Mouse (Mus musculus): ENCODE measurements around the gene Olfr573-ps1. TPM values are rescaled to one million over a fixed set of nuclear protein-coding genes. Genes with fewer than 3 reads are reported as not detected.

Olfr573-ps1 gene
- polyA plus RNA-seq (2014; fragmentation: Nextera tagmentation; extraction: Ambion mirVana) = not detected in 2 replicates

GRCm38 (mm10) chr7:102942475-102942874 is at the start of gene Olfr573-ps1:
Gene Olfr573-ps1, minus strand, starts transcription at chr7:102942575.
- H3K4me1 ChIP-seq (ENCODE audit: control insufficient read depth, insufficient read depth, low read length) = no peaks in the 10 kb centered on the region
- no peak within 1 kb of the TSS for H3K4me3 ChIP-seq (replicated peaks; ENCODE audit: low read depth, low read length)
- no peaks in the 10 kb centered on the region for H3K27me3 ChIP-seq (ENCODE audit: control insufficient read depth, insufficient read depth, low read length)
- ATAC-seq (ENCODE audit: low FRiP score, low TSS enrichment) (no peak), DNase-seq (no peak)
- H3K4me2 ChIP-seq (ENCODE audit: low read length) = no peak within 1 kb of the TSS
- no peak within 1 kb of the TSS for H3K9ac ChIP-seq (replicated peaks; ENCODE audit: low read length)
- WGBS = 96% methylated on average over 2 of the region's 2 CpGs
- no peak within 1 kb of the TSS for H3K27ac ChIP-seq (replicated peaks; ENCODE audit: low read depth, low read length)
- no peaks in the 10 kb centered on the region for H3K36me3 ChIP-seq (ENCODE audit: control insufficient read depth, insufficient read depth, low read length)
- H3K9me3 ChIP-seq (ENCODE audit: control insufficient read depth, low read length) = no peaks in the 10 kb centered on the region

GRCm38 (mm10) chr7:102989224-102989623 is 46.8 kb upstream of the Olfr573-ps1 start, which contains the start of gene Olfr578:
Gene Olfr578, minus strand, starts transcription at chr7:102989324.
- H3K4me3 ChIP-seq (replicated peaks; ENCODE audit: low read depth, low read length) = no peak within 1 kb of the TSS
- no peak within 1 kb of the TSS for H3K27ac ChIP-seq (replicated peaks; ENCODE audit: low read depth, low read length)
- H3K9me3 ChIP-seq (ENCODE audit: control insufficient read depth, low read length) = no peaks in the 10 kb centered on the region
- DNase-seq (no peak), ATAC-seq (ENCODE audit: low FRiP score, low TSS enrichment) (no peak)
- no peaks in the 10 kb centered on the region for H3K27me3 ChIP-seq (ENCODE audit: control insufficient read depth, insufficient read depth, low read length)
- H3K36me3 ChIP-seq (ENCODE audit: control insufficient read depth, insufficient read depth, low read length) = no peaks in the 10 kb centered on the region
- H3K4me2 ChIP-seq (ENCODE audit: low read length) = no peak within 1 kb of the TSS
- WGBS = 81% methylated on average over 3 of the region's 3 CpGs
- no peaks in the 10 kb centered on the region for H3K4me1 ChIP-seq (ENCODE audit: control insufficient read depth, insufficient read depth, low read length)
- no peak within 1 kb of the TSS for H3K9ac ChIP-seq (replicated peaks; ENCODE audit: low read length)

- no peak within 1 kb of the TSS for H3K27ac ChIP-seq (replicated peaks; ENCODE audit: low read depth, low read length)
- DNase-seq = no peak
- no peak within 1 kb of the TSS for H3K4me2 ChIP-seq (ENCODE audit: low read length)
- WGBS = 82% methylated on average over 2 of the region's 2 CpGs
- no peaks in the 10 kb centered on the region for H3K9me3 ChIP-seq (ENCODE audit: control insufficient read depth, low read length)
- H3K27me3 ChIP-seq (ENCODE audit: control insufficient read depth, insufficient read depth, low read length) = no peaks in the 10 kb centered on the region
- H3K36me3 ChIP-seq (ENCODE audit: control insufficient read depth, insufficient read depth, low read length) = no peaks in the 10 kb centered on the region
- no peak within 1 kb of the TSS for H3K4me3 ChIP-seq (replicated peaks; ENCODE audit: low read depth, low read length)
- H3K4me1 ChIP-seq (ENCODE audit: control insufficient read depth, insufficient read depth, low read length) = no peaks in the 10 kb centered on the region
- no peak within 1 kb of the TSS for H3K9ac ChIP-seq (replicated peaks; ENCODE audit: low read length)
- no peak for ATAC-seq (ENCODE audit: low FRiP score, low TSS enrichment)
Measured at GRCm38 (mm10) chr7:102975843-102976242, 33.5 kb upstream of the Olfr573-ps1 start, which contains the start of gene Olfr577. Gene Olfr577, minus strand, starts transcription at chr7:102975943.

GRCm38 (mm10) chr7:102974399-102974798 is 32.0 kb upstream of the Olfr573-ps1 start:
- Histone ChIP-seq H3K27ac (replicated peaks; ENCODE audit: low read depth, low read length) (no peak overlapping the region), H3K9me3 (ENCODE audit: control insufficient read depth, low read length) (no peaks in the 10 kb centered on the region), H3K27me3 (ENCODE audit: control insufficient read depth, insufficient read depth, low read length) (no peaks in the 10 kb centered on the region), H3K4me2 (ENCODE audit: low read length) (no peak overlapping the region), H3K36me3 (ENCODE audit: control insufficient read depth, insufficient read depth, low read length) (no peaks in the 10 kb centered on the region), H3K4me1 (ENCODE audit: control insufficient read depth, insufficient read depth, low read length) (no peaks in the 10 kb centered on the region), H3K4me3 (replicated peaks; ENCODE audit: low read depth, low read length) (no peak overlapping the region), H3K9ac (replicated peaks; ENCODE audit: low read length) (no peak overlapping the region)
- 39% methylated on average over 1 of the region's 1 CpGs for WGBS
- no peak for ATAC-seq (ENCODE audit: low FRiP score, low TSS enrichment)
- DNase-seq = no peak

GRCm38 (mm10) chr7:102962360-102962759 is 20.0 kb upstream of the Olfr573-ps1 start, which contains the start of gene Olfr576:
Gene Olfr576, plus strand, starts transcription at chr7:102962660.
- 63% methylated on average over 2 of the region's 2 CpGs for WGBS
- Histone ChIP-seq H3K36me3 (ENCODE audit: control insufficient read depth, insufficient read depth, low read length) (no peaks in the 10 kb centered on the region), H3K4me3 (replicated peaks; ENCODE audit: low read depth, low read length) (no peak within 1 kb of the TSS), H3K9me3 (ENCODE audit: control insufficient read depth, low read length) (no peaks in the 10 kb centered on the region), H3K9ac (replicated peaks; ENCODE audit: low read length) (no peak within 1 kb of the TSS), H3K27me3 (ENCODE audit: control insufficient read depth, insufficient read depth, low read length) (no peaks in the 10 kb centered on the region), H3K4me1 (ENCODE audit: control insufficient read depth, insufficient read depth, low read length) (no peaks in the 10 kb centered on the region), H3K27ac (replicated peaks; ENCODE audit: low read depth, low read length) (no peak within 1 kb of the TSS), H3K4me2 (ENCODE audit: low read length) (no peak within 1 kb of the TSS)
- ATAC-seq (ENCODE audit: low FRiP score, low TSS enrichment) = no peak
- no peak for DNase-seq

GRCm38 (mm10) chr7:102958593-102958992 is 16.2 kb upstream of the Olfr573-ps1 start, which contains the start of gene Olfr575:
Gene Olfr575, minus strand, starts transcription at chr7:102958775.
- no peaks in the 10 kb centered on the region for H3K27me3 ChIP-seq (ENCODE audit: control insufficient read depth, insufficient read depth, low read length)
- ATAC-seq (ENCODE audit: low FRiP score, low TSS enrichment) (no peak), DNase-seq (no peak)
- no peaks in the 10 kb centered on the region for H3K36me3 ChIP-seq (ENCODE audit: control insufficient read depth, insufficient read depth, low read length)
- H3K27ac ChIP-seq (replicated peaks; ENCODE audit: low read depth, low read length) = no peak within 1 kb of the TSS
- H3K4me3 ChIP-seq (replicated peaks; ENCODE audit: low read depth, low read length) = no peak within 1 kb of the TSS
- H3K9me3 ChIP-seq (ENCODE audit: control insufficient read depth, low read length) = no peaks in the 10 kb centered on the region
- no peaks in the 10 kb centered on the region for H3K4me1 ChIP-seq (ENCODE audit: control insufficient read depth, insufficient read depth, low read length)
- WGBS = 65% methylated on average over 1 of the region's 1 CpGs
- H3K4me2 ChIP-seq (ENCODE audit: low read length) = no peak within 1 kb of the TSS
- H3K9ac ChIP-seq (replicated peaks; ENCODE audit: low read length) = no peak within 1 kb of the TSS

- Histone ChIP-seq H3K9me3 (ENCODE audit: control insufficient read depth, low read length) (no peaks in the 10 kb centered on the region), H3K9ac (replicated peaks; ENCODE audit: low read length) (no peak overlapping the region), H3K36me3 (ENCODE audit: control insufficient read depth, insufficient read depth, low read length) (no peaks in the 10 kb centered on the region), H3K4me2 (ENCODE audit: low read length) (no peak overlapping the region), H3K4me1 (ENCODE audit: control insufficient read depth, insufficient read depth, low read length) (no peaks in the 10 kb centered on the region), H3K27me3 (ENCODE audit: control insufficient read depth, insufficient read depth, low read length) (no peaks in the 10 kb centered on the region), H3K4me3 (replicated peaks; ENCODE audit: low read depth, low read length) (no peak overlapping the region), H3K27ac (replicated peaks; ENCODE audit: low read depth, low read length) (no peak overlapping the region)
- ATAC-seq (ENCODE audit: low FRiP score, low TSS enrichment) (no peak), DNase-seq (no peak)
- 87% methylated on average over 3 of the region's 3 CpGs for WGBS
Measured at GRCm38 (mm10) chr7:102958137-102958536, 15.8 kb upstream of the Olfr573-ps1 start.

- Histone ChIP-seq H3K36me3 (ENCODE audit: control insufficient read depth, insufficient read depth, low read length) (no peaks in the 10 kb centered on the region), H3K27ac (replicated peaks; ENCODE audit: low read depth, low read length) (no peak overlapping the region), H3K4me1 (ENCODE audit: control insufficient read depth, insufficient read depth, low read length) (no peaks in the 10 kb centered on the region), H3K27me3 (ENCODE audit: control insufficient read depth, insufficient read depth, low read length) (no peaks in the 10 kb centered on the region), H3K9ac (replicated peaks; ENCODE audit: low read length) (no peak overlapping the region), H3K9me3 (ENCODE audit: control insufficient read depth, low read length) (no peaks in the 10 kb centered on the region), H3K4me3 (replicated peaks; ENCODE audit: low read depth, low read length) (no peak overlapping the region), H3K4me2 (ENCODE audit: low read length) (no peak overlapping the region)
- DNase-seq (no peak), ATAC-seq (ENCODE audit: low FRiP score, low TSS enrichment) (no peak)
- 74% methylated on average over 1 of the region's 1 CpGs for whole genome bisulfite sequencing
Measured at GRCm38 (mm10) chr7:102950732-102951131, 8.4 kb upstream of the Olfr573-ps1 start.

- no peak within 1 kb of the TSS for H3K9ac ChIP-seq (replicated peaks; ENCODE audit: low read length)
- ATAC-seq (ENCODE audit: low FRiP score, low TSS enrichment) = no peak
- DNase-seq = no peak
- no peaks in the 10 kb centered on the region for H3K36me3 ChIP-seq (ENCODE audit: control insufficient read depth, insufficient read depth, low read length)
- H3K4me3 ChIP-seq (replicated peaks; ENCODE audit: low read depth, low read length) = no peak within 1 kb of the TSS
- H3K9me3 ChIP-seq (ENCODE audit: control insufficient read depth, low read length) = no peaks in the 10 kb centered on the region
- H3K27me3 ChIP-seq (ENCODE audit: control insufficient read depth, insufficient read depth, low read length) = no peaks in the 10 kb centered on the region
- no peaks in the 10 kb centered on the region for H3K4me1 ChIP-seq (ENCODE audit: control insufficient read depth, insufficient read depth, low read length)
- 89% methylated on average over 1 of the region's 1 CpGs for WGBS
- H3K4me2 ChIP-seq (ENCODE audit: low read length) = no peak within 1 kb of the TSS
- H3K27ac ChIP-seq (replicated peaks; ENCODE audit: low read depth, low read length) = no peak within 1 kb of the TSS
Measured at GRCm38 (mm10) chr7:102948167-102948566, 5.8 kb upstream of the Olfr573-ps1 start, which contains the start of gene Olfr574. Gene Olfr574, plus strand, starts transcription at chr7:102948467.

All from midbrain, embryonic 14.5 days (tissue).